Mouse (Mus musculus): ENCODE measurements around the gene 4933424G06Rik. TPM values are rescaled to one million over a fixed set of nuclear protein-coding genes. Genes with fewer than 3 reads are reported as not detected.

Gene 4933424G06Rik
- polyA plus RNA-seq (2017; shearing (Covaris generic)): not detected

DNA sequence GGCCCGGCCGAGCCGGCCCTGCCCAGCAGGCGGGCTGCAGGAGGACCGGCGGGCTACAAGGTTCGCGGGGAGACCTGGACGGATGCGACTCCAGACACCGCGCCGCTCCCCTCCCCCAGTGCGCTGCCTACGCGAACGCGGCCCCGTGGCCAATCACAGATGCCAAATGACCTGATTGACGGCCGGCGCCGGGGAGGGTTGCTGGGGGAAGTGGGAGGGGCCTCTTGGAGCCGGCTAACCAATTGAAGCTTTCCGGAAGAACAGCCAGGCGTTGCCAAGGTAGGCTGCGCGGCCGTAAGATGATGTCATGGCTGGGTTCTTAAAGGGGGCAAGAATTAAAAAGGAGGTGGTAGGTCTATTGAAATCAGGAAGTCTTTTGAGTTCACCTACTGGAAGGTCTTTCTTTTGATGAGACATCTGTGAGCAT is at the start of gene 4933424G06Rik:
4933424G06Rik (plus strand) TSS at position 296 of the 427 bp plus-strand sequence.

DNA sequence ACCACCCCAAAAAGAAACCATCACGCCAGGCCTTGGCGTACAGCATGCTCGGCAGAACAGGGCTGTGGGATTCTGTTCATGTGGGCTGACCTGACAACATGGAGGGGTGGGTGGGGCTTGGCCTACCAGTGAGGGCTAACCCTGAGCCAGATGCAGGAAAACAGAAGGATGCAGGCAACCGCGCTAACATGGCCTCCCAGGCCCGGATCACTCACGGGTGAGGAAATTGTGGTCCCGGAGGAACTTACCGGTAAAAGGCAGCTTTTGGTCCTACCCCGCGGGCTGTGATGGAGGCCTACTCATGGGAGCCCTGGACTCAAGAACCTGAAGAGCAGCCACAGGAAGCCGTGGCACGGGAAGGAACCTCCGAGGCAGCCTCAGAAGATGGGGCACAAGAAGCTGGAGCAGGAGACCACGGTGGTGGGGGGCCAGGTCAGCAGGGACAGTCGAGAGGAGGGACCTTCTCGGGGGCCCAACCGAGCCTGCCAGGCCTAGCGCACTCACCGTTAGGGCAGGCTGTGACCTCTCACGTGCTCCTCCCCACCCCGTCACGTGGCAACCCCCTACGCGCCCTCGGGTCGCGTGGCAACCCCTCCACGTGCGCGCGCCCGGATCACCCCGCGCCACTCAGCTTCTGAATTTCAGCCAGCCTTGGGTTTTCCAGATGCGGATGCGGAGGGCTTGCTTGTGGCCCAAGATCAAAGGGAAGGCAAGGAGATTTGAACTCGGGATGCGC is 27.2 kb upstream of the 4933424G06Rik start, which contains the start of gene Fam178b:
Fam178b (minus strand) TSS at position 564 of the 736 bp plus-strand sequence.

DNA sequence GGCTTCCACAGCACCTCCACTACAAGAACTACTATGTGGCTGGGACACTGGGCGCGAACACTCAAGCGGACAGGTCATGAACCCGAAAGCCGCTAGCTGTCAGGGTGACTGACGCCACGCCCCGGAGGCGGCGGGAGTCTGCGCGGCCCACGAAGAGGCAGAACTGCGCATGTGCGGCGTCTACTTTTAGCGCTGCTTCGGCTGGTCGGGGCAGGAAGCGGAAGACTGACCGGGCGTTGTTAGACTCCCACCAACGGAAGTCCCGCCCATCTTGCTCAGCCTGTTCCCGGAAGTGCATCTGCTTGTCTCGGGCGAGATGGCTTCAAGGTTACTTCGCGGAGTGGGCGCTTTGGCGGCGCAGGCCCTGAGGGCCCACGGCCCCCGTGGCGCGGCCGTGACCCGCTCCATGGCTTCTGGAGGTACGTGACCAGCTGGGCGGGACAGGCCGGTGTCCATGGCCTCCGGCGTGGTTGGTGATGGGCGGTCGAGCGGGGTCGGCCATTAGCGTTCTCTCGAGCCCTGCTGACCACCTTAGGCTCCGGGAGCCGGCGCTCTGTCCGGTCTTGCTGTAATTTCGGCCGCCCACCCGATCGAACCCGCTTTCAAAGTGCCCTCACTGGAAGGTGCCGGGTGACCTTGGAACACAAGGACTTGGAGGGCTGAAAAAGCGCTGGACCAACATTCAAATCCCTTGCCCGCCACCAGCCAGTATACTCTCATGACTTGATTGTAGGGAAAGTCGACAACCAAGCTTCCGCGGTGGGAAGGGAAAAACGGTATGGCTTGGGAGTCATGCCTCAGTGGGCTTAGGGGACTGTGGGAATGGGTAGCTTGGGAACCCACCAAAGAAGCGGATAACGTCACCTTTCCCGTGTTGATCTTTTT is 18.4 kb upstream of the 4933424G06Rik start, which contains the start of gene Cox5b:
Cox5b (plus strand) TSS at position 179 of the 885 bp plus-strand sequence.

DNA sequence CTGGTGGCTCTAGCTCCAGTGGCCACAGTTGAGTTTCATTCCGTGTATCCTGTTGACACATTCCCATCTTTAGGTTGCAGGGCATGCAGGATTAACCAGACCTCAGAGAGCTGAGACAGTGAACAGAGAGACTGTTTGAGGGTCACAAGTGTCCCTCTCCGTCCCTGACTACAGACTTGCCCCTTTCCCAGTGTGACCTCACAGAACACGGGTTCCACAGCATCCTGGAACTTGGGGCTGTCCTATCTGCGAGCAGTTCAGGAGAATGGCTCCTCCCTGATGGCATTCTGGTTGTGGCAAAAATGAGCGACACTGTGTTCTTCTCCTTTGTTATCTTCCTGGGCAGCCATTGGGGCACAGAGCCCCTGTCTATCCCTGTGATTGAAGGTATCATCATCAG is 4.4 kb downstream of the 4933424G06Rik start, which contains the start of gene Actr1b:
Actr1b (minus strand) TSS at position 112 of the 400 bp plus-strand sequence.

DNA sequence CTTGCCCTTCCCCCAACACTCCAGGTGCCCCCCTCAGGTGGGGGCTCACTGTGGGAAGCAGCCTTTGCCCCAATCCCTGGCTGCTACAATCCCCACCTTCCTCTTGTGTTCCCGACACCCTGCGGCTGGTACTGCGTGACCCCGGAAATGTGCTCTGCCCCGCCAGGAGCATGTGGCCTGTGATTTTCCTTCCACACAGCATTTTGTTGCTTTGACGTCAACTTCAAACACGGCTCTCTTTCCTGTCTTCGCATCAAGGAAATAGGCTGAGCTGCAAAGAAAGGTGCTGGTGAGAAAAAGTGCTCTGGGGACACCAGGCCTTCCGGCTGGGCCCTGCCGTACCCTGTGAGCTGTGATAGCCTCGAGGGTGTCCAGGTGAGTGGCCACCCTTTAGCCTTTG is 51.6 kb downstream of the 4933424G06Rik start, which contains the start of gene Zap70:
Zap70 (plus strand) TSS at position 231 of the 400 bp plus-strand sequence.

Other genes starting within 250 kb of the 4933424G06Rik start
- gene Cnnm4, start 238.5 kb upstream of the 4933424G06Rik start, polyA plus RNA-seq (2017; shearing (Covaris generic)): 2.5 TPM
- gene Cnnm3, start 198.3 kb upstream of the 4933424G06Rik start, polyA plus RNA-seq (2017; shearing (Covaris generic)): 2.8 TPM
- 39.2 TPM for gene Ankrd23, start 173.3 kb upstream of the 4933424G06Rik start, polyA plus RNA-seq (2017; shearing (Covaris generic))
- gene Gm42417, start 170.7 kb upstream of the 4933424G06Rik start, polyA plus RNA-seq (2017; shearing (Covaris generic)): 1.1 TPM
- gene Ankrd39, start 162.7 kb upstream of the 4933424G06Rik start, polyA plus RNA-seq (2017; shearing (Covaris generic)): 47.8 TPM
- gene Sema4c, start 151.8 kb upstream of the 4933424G06Rik start, polyA plus RNA-seq (2017; shearing (Covaris generic)): 0.86 TPM
- not detected for gene Fam178b, start 27.0 kb upstream of the 4933424G06Rik start, polyA plus RNA-seq (2017; shearing (Covaris generic))
- gene Cox5b, start 18.7 kb upstream of the 4933424G06Rik start, polyA plus RNA-seq (2017; shearing (Covaris generic)): 557 TPM
- gene Actr1b, start 4.3 kb downstream of the 4933424G06Rik start, polyA plus RNA-seq (2017; shearing (Covaris generic)): 81.9 TPM
- gene Zap70, start 51.6 kb downstream of the 4933424G06Rik start, polyA plus RNA-seq (2017; shearing (Covaris generic)): 175 TPM
- gene Tmem131, start 233.5 kb downstream of the 4933424G06Rik start, polyA plus RNA-seq (2017; shearing (Covaris generic)): 7.1 TPM